Mouse (Mus musculus): ENCODE results near the gene Tex22. TPM values are rescaled to one million over a fixed set of nuclear protein-coding genes. Genes with fewer than 3 reads are reported as not detected.
A peak's percentile ranks its signal among the peaks of the same experiment; 100 is the strongest.

Gene Tex22
- total and polyA plus RNA-seq, 2 experiments from 2014 or later, result not detected

DNA sequence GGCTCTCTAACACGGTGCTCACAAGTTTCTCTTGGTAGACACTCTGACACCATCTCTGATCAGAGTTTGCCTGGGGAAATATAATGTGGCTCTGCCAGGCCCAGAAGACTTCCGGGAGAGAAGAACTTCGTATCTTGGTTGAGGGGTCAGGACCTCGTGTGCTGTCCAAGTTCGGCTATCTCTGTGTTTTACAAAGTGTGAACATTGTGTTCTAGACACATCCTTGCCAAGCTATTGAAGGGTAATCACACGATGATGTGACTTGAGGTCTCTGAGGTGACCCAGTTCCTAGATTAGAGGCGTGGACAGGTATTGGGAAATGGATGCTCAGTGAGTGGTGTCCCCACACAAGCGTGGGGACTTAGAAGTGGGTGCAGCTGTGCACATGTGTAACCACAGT, 18.2 kb upstream of the Tex22 start:
- peak; percentile 70 for ATAC-seq (ENCODE audit: insufficient read depth, low read depth)
- WGBS, result 34% methylated on average over 8 of the region's 8 CpGs
- Histone ChIP-seq H3K4me1 (ENCODE audit: control insufficient read depth, insufficient read depth) (0 out of 2 replicates have a peak, but pooled peaks cover 6% of the 10 kb centered on the region), H3K9me3 (replicated peaks; ENCODE audit: control insufficient read depth, low read length) (no peaks in the 10 kb centered on the region), H3K4me2 (ENCODE audit: low read depth, low read length) (no peak overlapping the region), H3K27me3 (ENCODE audit: control insufficient read depth, insufficient read depth, low read length) (no peaks in the 10 kb centered on the region), H3K9ac (replicated peaks; ENCODE audit: low read depth, low read length) (no peak overlapping the region), H3K27ac (ENCODE audit: low read depth) (no peak overlapping the region), H3K4me3 (ENCODE audit: low read depth, low read length) (no peak overlapping the region), H3K36me3 (replicated peaks; ENCODE audit: control insufficient read depth, insufficient read depth, low read length) (peaks cover 78% of the 10 kb centered on the region)
- TF ChIP-seq EP300 (IDR thresholded peaks at IDR 0.05; ENCODE audit: low read depth), result peak; percentile 89
- no peak for TF ChIP-seq CTCF (IDR thresholded peaks at IDR 0.05; ENCODE audit: low read depth)
- DNase-seq (ENCODE audit: low spot score), result peak; percentile 49

DNA sequence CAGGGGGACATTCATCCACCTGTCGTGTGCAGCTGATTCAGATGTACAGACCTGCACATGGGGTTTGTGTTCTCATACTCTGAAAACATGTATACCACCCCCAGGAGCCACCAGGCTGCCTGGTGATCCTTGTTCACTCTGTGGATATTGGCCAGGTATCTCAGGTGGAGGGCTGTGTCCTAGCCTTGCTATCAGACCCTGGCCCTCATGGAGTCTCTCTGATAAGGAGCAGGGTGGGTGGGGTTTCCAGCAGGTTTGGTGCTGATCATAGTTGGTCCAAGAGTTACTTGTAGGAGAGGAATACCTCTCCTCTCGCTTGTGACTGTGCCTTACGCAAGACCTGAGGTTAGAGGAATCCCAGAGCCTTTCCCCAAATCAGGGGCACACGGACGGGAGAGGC, 14.1 kb upstream of the Tex22 start:
- Histone ChIP-seq H3K36me3 (replicated peaks; ENCODE audit: control insufficient read depth, insufficient read depth, low read length) (peaks cover 73% of the 10 kb centered on the region), H3K4me2 (ENCODE audit: low read depth, low read length) (no peak overlapping the region), H3K9me3 (replicated peaks; ENCODE audit: control insufficient read depth, low read length) (no peaks in the 10 kb centered on the region), H3K9ac (replicated peaks; ENCODE audit: low read depth, low read length) (no peak overlapping the region), H3K27ac (ENCODE audit: low read depth) (no peak overlapping the region), H3K27me3 (ENCODE audit: control insufficient read depth, insufficient read depth, low read length) (no peaks in the 10 kb centered on the region), H3K4me3 (ENCODE audit: low read depth, low read length) (no peak overlapping the region), H3K4me1 (ENCODE audit: control insufficient read depth, insufficient read depth) (no peaks in the 10 kb centered on the region)
- TF ChIP-seq CTCF (IDR thresholded peaks at IDR 0.05; ENCODE audit: low read depth), result no peak
- TF ChIP-seq EP300 (IDR thresholded peaks at IDR 0.05; ENCODE audit: low read depth), result no peak
- 91% methylated on average over 5 of the region's 5 CpGs for WGBS
- DNase-seq (ENCODE audit: low spot score) (no peak), ATAC-seq (ENCODE audit: insufficient read depth, low read depth) (no peak)

- no peaks in the 10 kb centered on the region for H3K4me1 ChIP-seq (ENCODE audit: control insufficient read depth, insufficient read depth)
- H3K9me3 ChIP-seq (replicated peaks; ENCODE audit: control insufficient read depth, low read length), result no peaks in the 10 kb centered on the region
- H3K27me3 ChIP-seq (ENCODE audit: control insufficient read depth, insufficient read depth, low read length), result no peaks in the 10 kb centered on the region
- no peak overlapping the region for H3K9ac ChIP-seq (replicated peaks; ENCODE audit: low read depth, low read length)
- H3K36me3 ChIP-seq (replicated peaks; ENCODE audit: control insufficient read depth, insufficient read depth, low read length), result peaks cover 73% of the 10 kb centered on the region
- no peak for TF ChIP-seq CTCF (IDR thresholded peaks at IDR 0.05; ENCODE audit: low read depth)
- TF ChIP-seq EP300 (IDR thresholded peaks at IDR 0.05; ENCODE audit: low read depth), result no peak
- no peak overlapping the region for H3K27ac ChIP-seq (ENCODE audit: low read depth)
- no peak for ATAC-seq (ENCODE audit: insufficient read depth, low read depth)
- H3K4me3 ChIP-seq (ENCODE audit: low read depth, low read length), result no peak overlapping the region
- 80% methylated on average over 9 of the region's 9 CpGs for WGBS
- no peak for DNase-seq (ENCODE audit: low spot score)
- no peak overlapping the region for H3K4me2 ChIP-seq (ENCODE audit: low read depth, low read length)
Observed at GRCm38 (mm10) chr12:113061606-113062005, 12.7 kb upstream of the Tex22 start.

GRCm38 (mm10) chr12:113062201-113062600, 12.1 kb upstream of the Tex22 start:
- no peak for TF ChIP-seq EP300 (IDR thresholded peaks at IDR 0.05; ENCODE audit: low read depth)
- no peak for TF ChIP-seq CTCF (IDR thresholded peaks at IDR 0.05; ENCODE audit: low read depth)
- no peak for ATAC-seq (ENCODE audit: insufficient read depth, low read depth)
- no peaks in the 10 kb centered on the region for H3K27me3 ChIP-seq (ENCODE audit: control insufficient read depth, insufficient read depth, low read length)
- H3K27ac ChIP-seq (ENCODE audit: low read depth), result no peak overlapping the region
- WGBS, result 90% methylated on average over 10 of the region's 10 CpGs
- H3K9me3 ChIP-seq (replicated peaks; ENCODE audit: control insufficient read depth, low read length), result no peaks in the 10 kb centered on the region
- no peaks in the 10 kb centered on the region for H3K4me1 ChIP-seq (ENCODE audit: control insufficient read depth, insufficient read depth)
- H3K4me2 ChIP-seq (ENCODE audit: low read depth, low read length), result no peak overlapping the region
- no peak overlapping the region for H3K4me3 ChIP-seq (ENCODE audit: low read depth, low read length)
- H3K36me3 ChIP-seq (replicated peaks; ENCODE audit: control insufficient read depth, insufficient read depth, low read length), result peaks cover 73% of the 10 kb centered on the region
- DNase-seq (ENCODE audit: low spot score), result no peak
- H3K9ac ChIP-seq (replicated peaks; ENCODE audit: low read depth, low read length), result no peak overlapping the region

GRCm38 (mm10) chr12:113063700-113064099, 10.6 kb upstream of the Tex22 start:
- Histone ChIP-seq H3K4me1 (ENCODE audit: control insufficient read depth, insufficient read depth) (no peaks in the 10 kb centered on the region), H3K27ac (ENCODE audit: low read depth) (no peak overlapping the region), H3K27me3 (ENCODE audit: control insufficient read depth, insufficient read depth, low read length) (no peaks in the 10 kb centered on the region), H3K36me3 (replicated peaks; ENCODE audit: control insufficient read depth, insufficient read depth, low read length) (peaks cover 65% of the 10 kb centered on the region), H3K9me3 (replicated peaks; ENCODE audit: control insufficient read depth, low read length) (no peaks in the 10 kb centered on the region), H3K9ac (replicated peaks; ENCODE audit: low read depth, low read length) (no peak overlapping the region), H3K4me3 (ENCODE audit: low read depth, low read length) (no peak overlapping the region), H3K4me2 (ENCODE audit: low read depth, low read length) (no peak overlapping the region)
- TF ChIP-seq CTCF (IDR thresholded peaks at IDR 0.05; ENCODE audit: low read depth) (no peak), EP300 (IDR thresholded peaks at IDR 0.05; ENCODE audit: low read depth) (no peak)
- no peak for ATAC-seq (ENCODE audit: insufficient read depth, low read depth)
- DNase-seq (ENCODE audit: low spot score), result no peak
- WGBS, result 95% methylated on average over 7 of the region's 7 CpGs

- H3K27me3 ChIP-seq (ENCODE audit: control insufficient read depth, insufficient read depth, low read length), result no peaks in the 10 kb centered on the region
- H3K4me3 ChIP-seq (ENCODE audit: low read depth, low read length), result no peak overlapping the region
- no peak overlapping the region for H3K9ac ChIP-seq (replicated peaks; ENCODE audit: low read depth, low read length)
- H3K4me1 ChIP-seq (ENCODE audit: control insufficient read depth, insufficient read depth), result no peaks in the 10 kb centered on the region
- no peak overlapping the region for H3K27ac ChIP-seq (ENCODE audit: low read depth)
- ATAC-seq (ENCODE audit: insufficient read depth, low read depth) (no peak), DNase-seq (ENCODE audit: low spot score) (no peak)
- no peaks in the 10 kb centered on the region for H3K9me3 ChIP-seq (replicated peaks; ENCODE audit: control insufficient read depth, low read length)
- 83% methylated on average over 7 of the region's 7 CpGs for WGBS
- no peak overlapping the region for H3K4me2 ChIP-seq (ENCODE audit: low read depth, low read length)
- H3K36me3 ChIP-seq (replicated peaks; ENCODE audit: control insufficient read depth, insufficient read depth, low read length), result peaks cover 61% of the 10 kb centered on the region
- TF ChIP-seq EP300 (IDR thresholded peaks at IDR 0.05; ENCODE audit: low read depth) (no peak), CTCF (IDR thresholded peaks at IDR 0.05; ENCODE audit: low read depth) (no peak)
Observed at GRCm38 (mm10) chr12:113068002-113068401, 6.3 kb upstream of the Tex22 start.

All from heart, postnatal 0 days (tissue).